Mouse (Mus musculus): ENCODE measurements around the gene Stk17b. TPM values are rescaled to one million over a fixed set of nuclear protein-coding genes. Genes with fewer than 3 reads are reported as not detected.

The Stk17b gene
- polyA plus RNA-seq, 1 experiment from 2014 or later = 14.6 TPM

DNA sequence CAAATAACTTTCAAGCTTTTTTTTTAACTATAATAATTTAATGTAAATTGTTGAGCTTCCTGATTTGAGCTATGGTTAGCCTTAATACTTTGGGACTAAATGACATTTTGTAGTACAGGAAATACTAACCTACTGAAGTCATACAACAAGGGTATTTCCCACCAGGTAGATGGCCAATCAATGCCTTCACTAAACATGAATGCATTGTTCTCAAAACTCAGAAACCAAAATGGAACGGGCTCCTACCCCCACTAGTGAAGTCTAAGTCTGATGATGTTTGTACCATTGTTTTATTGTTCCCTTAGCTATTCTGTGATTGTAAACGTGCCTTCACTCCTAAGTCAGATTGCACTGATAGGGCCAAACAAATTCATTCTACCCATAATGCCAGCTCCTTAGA is 23.2 kb upstream of the Stk17b start:
- Histone ChIP-seq H3K4me1 (no peaks in the 10 kb centered on the region), H3K4me2 (no peak overlapping the region), H3K9me3 (no peaks in the 10 kb centered on the region), H3K9ac (no peak overlapping the region), H3K27ac (no peak overlapping the region), H3K27me3 (replicated peaks) (no peaks in the 10 kb centered on the region), H3K36me3 (no peaks in the 10 kb centered on the region), H3K4me3 (replicated peaks) (no peak overlapping the region)
- ATAC-seq (ENCODE audit: insufficient read depth, low FRiP score, low read depth) = no peak
- WGBS = 80% methylated on average over 2 of the region's 2 CpGs

DNA sequence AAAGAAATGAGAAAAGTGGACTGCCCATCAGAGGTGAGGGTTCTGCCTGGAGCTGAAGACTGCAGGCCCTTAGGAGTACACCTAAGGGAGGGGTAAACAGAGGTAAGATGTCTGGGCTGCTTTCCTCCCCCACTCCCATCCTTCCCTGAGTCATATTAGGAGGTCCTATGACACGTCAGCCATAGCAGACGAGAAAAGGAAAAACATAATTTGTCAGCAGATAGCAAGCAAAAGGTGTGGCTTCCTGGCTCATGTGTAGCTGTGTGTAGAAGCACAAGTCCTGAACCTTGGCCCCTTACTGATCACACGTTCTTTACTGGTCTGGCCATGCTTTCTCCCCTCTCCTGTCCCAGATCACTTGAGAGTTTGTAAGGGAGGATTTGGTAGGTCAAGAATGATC is 12.8 kb upstream of the Stk17b start:
- Histone ChIP-seq H3K9ac (no peak overlapping the region), H3K36me3 (no peaks in the 10 kb centered on the region), H3K4me1 (no peaks in the 10 kb centered on the region), H3K4me2 (no peak overlapping the region), H3K4me3 (replicated peaks) (no peak overlapping the region), H3K27me3 (replicated peaks) (no peaks in the 10 kb centered on the region), H3K9me3 (no peaks in the 10 kb centered on the region), H3K27ac (no peak overlapping the region)
- peak; percentile 43; the same call in 1 of the 2 replicates for ATAC-seq (ENCODE audit: insufficient read depth, low FRiP score, low read depth)
- 49% methylated on average over 3 of the region's 3 CpGs for WGBS

DNA sequence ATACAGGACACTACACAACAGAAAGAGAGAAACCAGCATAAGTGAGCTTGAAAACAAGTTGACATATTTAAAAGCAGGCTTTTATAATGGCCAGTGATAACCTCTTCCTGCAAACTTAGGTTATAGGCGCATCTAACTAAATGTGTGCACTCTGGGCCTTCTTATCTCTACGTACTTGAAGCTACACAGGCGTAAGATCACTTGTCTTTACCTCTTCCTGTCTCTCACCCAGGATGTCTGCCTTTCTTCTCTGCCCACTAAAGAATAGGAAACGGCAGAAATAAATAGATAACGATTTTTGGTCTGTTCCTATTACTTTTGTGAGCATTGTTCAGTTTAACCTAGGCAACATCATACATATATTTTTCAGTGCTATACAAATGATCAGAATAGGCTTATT is 12.1 kb upstream of the Stk17b start:
- ATAC-seq (ENCODE audit: insufficient read depth, low FRiP score, low read depth) = no peak
- WGBS = 64% methylated on average over 5 of the region's 5 CpGs
- H3K4me1 ChIP-seq = no peaks in the 10 kb centered on the region
- no peaks in the 10 kb centered on the region for H3K27me3 ChIP-seq (replicated peaks)
- no peak overlapping the region for H3K4me3 ChIP-seq (replicated peaks)
- H3K27ac ChIP-seq = no peak overlapping the region
- H3K9ac ChIP-seq = no peak overlapping the region
- no peak overlapping the region for H3K4me2 ChIP-seq
- no peaks in the 10 kb centered on the region for H3K9me3 ChIP-seq
- H3K36me3 ChIP-seq = no peaks in the 10 kb centered on the region

DNA sequence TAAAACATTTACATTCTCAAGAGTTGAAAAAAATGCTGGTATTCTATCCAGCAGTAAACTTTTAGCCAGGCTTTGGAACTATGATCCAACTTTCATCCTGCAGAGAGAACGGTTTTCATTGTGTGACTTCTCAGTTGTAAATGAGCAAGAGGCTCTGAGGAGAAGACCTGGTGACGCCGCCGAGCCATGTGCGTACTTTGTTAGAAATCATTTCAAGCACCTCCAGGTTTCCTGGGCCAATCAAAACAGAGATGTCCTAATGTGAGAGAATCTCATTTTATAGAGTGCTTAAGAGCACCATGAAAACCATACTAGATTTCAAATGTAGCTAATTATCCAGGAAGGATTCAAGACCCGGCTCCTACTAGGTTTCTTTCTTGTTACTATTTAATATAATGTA is 11.2 kb upstream of the Stk17b start:
- no peak for ATAC-seq (ENCODE audit: insufficient read depth, low FRiP score, low read depth)
- no peaks in the 10 kb centered on the region for H3K36me3 ChIP-seq
- H3K27me3 ChIP-seq (replicated peaks) = no peaks in the 10 kb centered on the region
- H3K9ac ChIP-seq = no peak overlapping the region
- H3K27ac ChIP-seq = no peak overlapping the region
- no peak overlapping the region for H3K4me2 ChIP-seq
- H3K4me3 ChIP-seq (replicated peaks) = no peak overlapping the region
- 82% methylated on average over 6 of the region's 6 CpGs for WGBS
- no peaks in the 10 kb centered on the region for H3K9me3 ChIP-seq
- H3K4me1 ChIP-seq = no peaks in the 10 kb centered on the region

DNA sequence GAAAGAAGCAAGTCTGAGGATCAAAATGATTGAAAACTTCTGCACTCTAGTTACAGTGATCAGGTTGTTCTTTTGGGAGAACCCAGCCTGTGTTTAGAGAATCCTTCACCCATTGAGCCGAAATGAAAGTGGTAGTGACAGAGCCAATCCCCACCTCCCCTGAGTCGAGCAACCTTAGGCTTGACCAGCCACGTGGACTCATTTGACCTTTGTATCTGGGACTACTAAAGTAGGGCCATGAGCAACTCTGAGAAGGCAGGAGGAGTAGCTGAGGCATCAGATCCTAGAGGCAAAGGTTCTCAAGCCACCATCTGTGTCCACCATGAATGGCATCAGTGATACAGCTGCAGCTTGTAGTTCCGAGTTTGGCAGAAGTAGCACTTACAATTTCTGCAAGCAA is 10.6 kb upstream of the Stk17b start:
- Histone ChIP-seq H3K4me3 (replicated peaks) (no peak overlapping the region), H3K27ac (no peak overlapping the region), H3K4me2 (no peak overlapping the region), H3K9me3 (no peaks in the 10 kb centered on the region), H3K4me1 (no peaks in the 10 kb centered on the region), H3K9ac (no peak overlapping the region), H3K36me3 (no peaks in the 10 kb centered on the region), H3K27me3 (replicated peaks) (no peaks in the 10 kb centered on the region)
- no peak for ATAC-seq (ENCODE audit: insufficient read depth, low FRiP score, low read depth)
- WGBS = 78% methylated on average over 4 of the region's 4 CpGs

DNA sequence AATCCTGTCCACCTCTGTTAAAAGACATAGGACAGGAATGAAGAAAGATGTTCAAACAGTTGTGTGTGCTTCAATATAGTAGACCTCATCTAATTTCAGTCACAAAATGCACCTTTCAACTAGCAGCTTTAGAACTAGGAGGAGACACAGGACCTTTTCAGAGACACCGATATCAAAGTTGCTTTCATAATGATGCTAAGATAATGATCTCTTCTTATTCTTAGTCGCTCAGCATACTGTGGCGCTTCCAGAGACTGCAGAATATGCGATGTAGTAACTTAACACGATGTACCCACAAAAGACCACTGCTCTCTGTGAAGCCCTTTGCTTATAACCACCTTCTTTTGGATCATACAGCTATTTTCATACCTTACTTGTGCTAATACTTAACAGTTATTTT is 10.1 kb upstream of the Stk17b start:
- H3K9me3 ChIP-seq = no peaks in the 10 kb centered on the region
- no peak overlapping the region for H3K27ac ChIP-seq
- no peak for ATAC-seq (ENCODE audit: insufficient read depth, low FRiP score, low read depth)
- H3K4me1 ChIP-seq = no peaks in the 10 kb centered on the region
- H3K9ac ChIP-seq = no peak overlapping the region
- H3K36me3 ChIP-seq = no peaks in the 10 kb centered on the region
- WGBS = 85% methylated on average over 5 of the region's 5 CpGs
- H3K4me3 ChIP-seq (replicated peaks) = no peak overlapping the region
- H3K27me3 ChIP-seq (replicated peaks) = no peaks in the 10 kb centered on the region
- H3K4me2 ChIP-seq = no peak overlapping the region

DNA sequence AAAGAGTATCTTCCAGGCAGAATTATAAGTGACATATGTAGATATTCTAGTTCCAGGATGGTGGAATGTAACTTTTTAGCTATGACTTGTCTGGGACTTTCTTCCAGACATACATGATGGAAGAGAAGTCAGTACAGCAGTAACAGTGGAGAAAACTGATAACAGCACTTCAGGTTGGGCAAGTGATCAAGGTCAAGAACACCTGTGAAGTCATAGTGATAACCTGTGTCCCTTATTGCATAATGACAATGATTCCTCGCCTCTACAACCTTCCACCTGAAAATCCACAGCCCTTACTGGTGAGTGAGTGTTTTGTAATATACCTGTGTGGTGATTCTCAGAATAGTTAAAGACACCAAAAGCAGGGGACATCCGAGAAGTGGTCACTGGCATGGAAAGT is 9.3 kb upstream of the Stk17b start:
- WGBS = 80% methylated on average over 2 of the region's 2 CpGs
- no peaks in the 10 kb centered on the region for H3K36me3 ChIP-seq
- ATAC-seq (ENCODE audit: insufficient read depth, low FRiP score, low read depth) = no peak
- no peaks in the 10 kb centered on the region for H3K9me3 ChIP-seq
- H3K9ac ChIP-seq = no peak overlapping the region
- H3K4me2 ChIP-seq = no peak overlapping the region
- H3K4me3 ChIP-seq (replicated peaks) = no peak overlapping the region
- H3K27me3 ChIP-seq (replicated peaks) = no peaks in the 10 kb centered on the region
- H3K4me1 ChIP-seq = no peaks in the 10 kb centered on the region
- no peak overlapping the region for H3K27ac ChIP-seq

DNA sequence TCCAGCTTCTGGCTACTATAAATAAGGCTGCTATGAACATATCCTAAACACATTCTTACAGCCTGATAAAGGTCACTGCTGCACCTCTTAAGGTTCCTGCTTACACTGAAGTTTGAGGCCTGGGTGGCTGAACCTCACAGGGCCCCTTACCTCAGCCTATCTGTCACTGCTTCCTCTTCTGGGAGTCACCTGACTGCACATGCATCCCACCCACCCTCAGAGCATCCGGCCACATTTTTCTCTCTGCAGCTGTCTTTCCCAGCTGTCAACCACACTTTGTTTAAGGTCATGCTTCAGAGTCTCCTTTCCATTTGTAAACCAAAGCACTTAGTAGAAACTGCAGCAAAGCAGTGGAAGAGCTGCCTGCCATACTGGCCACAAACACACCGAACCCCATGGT is 6.3 kb upstream of the Stk17b start:
- Histone ChIP-seq H3K36me3 (no peaks in the 10 kb centered on the region), H3K27me3 (replicated peaks) (no peaks in the 10 kb centered on the region), H3K4me1 (no peaks in the 10 kb centered on the region), H3K4me2 (no peak overlapping the region), H3K4me3 (replicated peaks) (no peak overlapping the region), H3K9ac (no peak overlapping the region), H3K27ac (no peak overlapping the region), H3K9me3 (no peaks in the 10 kb centered on the region)
- ATAC-seq (ENCODE audit: insufficient read depth, low FRiP score, low read depth) = no peak
- 73% methylated on average over 2 of the region's 2 CpGs for WGBS

DNA sequence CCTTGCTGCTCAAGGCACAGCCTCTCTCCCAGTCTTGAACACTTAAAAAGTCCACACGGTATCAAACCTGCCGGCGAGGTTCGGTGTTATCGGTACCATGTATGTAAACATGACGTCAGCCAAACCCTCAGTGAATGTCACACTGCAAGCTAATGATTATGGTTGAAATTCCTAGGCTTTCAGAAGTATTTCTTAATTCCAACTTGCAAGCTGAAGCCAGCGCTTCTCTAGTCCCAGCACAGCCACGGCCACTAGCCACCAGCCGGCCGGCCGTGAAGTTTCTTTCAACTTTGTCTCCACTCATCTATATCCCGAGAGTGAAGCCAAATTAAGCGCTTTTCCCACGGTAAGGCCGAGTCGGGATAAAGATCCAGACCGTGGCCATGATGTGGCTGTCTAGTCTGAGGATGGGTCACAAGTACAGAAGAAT is 718 bp downstream of the Stk17b start:
- Histone ChIP-seq H3K4me3 (replicated peaks) (peak overlapping the region; percentile 89), H3K27me3 (replicated peaks) (no peaks in the 10 kb centered on the region), H3K9me3 (no peaks in the 10 kb centered on the region), H3K4me1 (no peaks in the 10 kb centered on the region), H3K4me2 (peak overlapping the region; percentile 69), H3K36me3 (no peaks in the 10 kb centered on the region), H3K9ac (peak overlapping the region; percentile 80), H3K27ac (peak overlapping the region; percentile 91)
- 0 out of 2 replicates have a peak, but pooled peaks have one; percentile 9 for ATAC-seq (ENCODE audit: insufficient read depth, low FRiP score, low read depth)
- under 1% methylated on average over 17 of the region's 17 CpGs for WGBS

DNA sequence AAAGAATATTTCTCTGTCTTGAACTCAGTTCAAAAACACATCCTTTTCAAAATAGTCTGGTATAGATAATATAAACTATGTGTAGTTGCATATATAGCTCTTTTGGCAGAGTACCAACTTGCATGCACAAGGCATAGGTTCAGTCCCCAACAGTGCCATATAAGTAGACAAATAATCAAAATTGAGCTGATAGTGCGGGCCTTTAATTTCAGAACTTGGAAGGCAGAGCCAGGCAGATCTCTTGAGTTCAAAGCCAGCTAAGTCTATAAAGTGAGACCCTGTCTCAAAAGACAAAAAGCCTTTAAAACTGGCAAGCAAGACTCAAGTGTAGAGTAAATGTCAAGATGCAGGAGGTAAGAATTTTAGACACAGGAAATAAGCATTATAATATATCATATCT is 2.1 kb downstream of the Stk17b start:
- no peak overlapping the region for H3K4me2 ChIP-seq
- H3K27ac ChIP-seq = no peak overlapping the region
- 93% methylated on average over 1 of the region's 1 CpGs for WGBS
- ATAC-seq (ENCODE audit: insufficient read depth, low FRiP score, low read depth) = no peak
- no peaks in the 10 kb centered on the region for H3K4me1 ChIP-seq
- H3K36me3 ChIP-seq = no peaks in the 10 kb centered on the region
- no peak overlapping the region for H3K9ac ChIP-seq
- H3K9me3 ChIP-seq = no peaks in the 10 kb centered on the region
- no peak overlapping the region for H3K4me3 ChIP-seq (replicated peaks)
- no peaks in the 10 kb centered on the region for H3K27me3 ChIP-seq (replicated peaks)

DNA sequence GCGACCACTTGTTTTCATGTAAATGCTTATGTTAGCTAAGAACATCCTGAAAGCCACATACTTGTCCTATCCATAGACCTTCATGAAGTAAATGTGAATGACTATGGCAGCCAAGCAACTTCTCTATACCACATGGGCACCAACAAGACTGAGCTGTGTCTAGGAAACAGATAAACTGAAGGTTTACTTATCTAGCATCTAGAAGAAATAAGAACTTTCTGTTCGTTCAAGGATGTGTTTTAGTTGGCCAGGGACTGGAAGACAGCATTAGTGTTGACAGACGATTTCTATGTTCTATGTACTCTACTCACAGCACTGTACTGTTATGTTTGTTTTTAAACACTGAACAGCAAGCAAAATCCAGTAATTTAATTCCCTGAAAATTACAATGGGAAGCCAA is 2.9 kb downstream of the Stk17b start:
- no peak for ATAC-seq (ENCODE audit: insufficient read depth, low FRiP score, low read depth)

DNA sequence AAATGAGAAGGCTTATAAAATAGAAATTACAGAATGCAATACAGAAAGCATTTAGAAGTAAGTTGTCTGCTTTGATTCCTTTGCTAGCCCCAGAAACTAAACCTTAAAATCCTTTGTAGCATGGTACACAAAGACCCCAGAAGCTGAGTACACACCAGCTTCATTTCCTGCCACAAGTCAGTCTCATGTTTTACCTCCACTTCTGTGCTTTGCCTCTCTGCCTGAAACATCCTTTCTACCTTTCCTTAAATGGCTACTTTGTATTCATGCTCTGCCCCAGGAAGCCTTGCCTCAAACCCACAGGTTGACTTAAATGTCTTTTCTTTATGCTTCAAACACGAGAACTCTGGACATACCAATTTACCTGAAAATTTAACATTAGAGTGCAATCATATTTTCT is 3.7 kb downstream of the Stk17b start:
- no peaks in the 10 kb centered on the region for H3K36me3 ChIP-seq
- no peak for ATAC-seq (ENCODE audit: insufficient read depth, low FRiP score, low read depth)
- 75% methylated on average over 1 of the region's 1 CpGs for WGBS
- no peaks in the 10 kb centered on the region for H3K27me3 ChIP-seq (replicated peaks)
- no peak overlapping the region for H3K27ac ChIP-seq
- H3K4me1 ChIP-seq = no peaks in the 10 kb centered on the region
- no peak overlapping the region for H3K9ac ChIP-seq
- no peaks in the 10 kb centered on the region for H3K9me3 ChIP-seq
- no peak overlapping the region for H3K4me2 ChIP-seq
- H3K4me3 ChIP-seq (replicated peaks) = no peak overlapping the region

More for the DNA sequence above, 2.9 kb downstream of the Stk17b start:
- no peaks in the 10 kb centered on the region for H3K36me3 ChIP-seq
- no peaks in the 10 kb centered on the region for H3K9me3 ChIP-seq
- WGBS = 86% methylated on average over 3 of the region's 3 CpGs
- H3K4me1 ChIP-seq = no peaks in the 10 kb centered on the region
- H3K4me2 ChIP-seq = no peak overlapping the region
- H3K4me3 ChIP-seq (replicated peaks) = no peak overlapping the region
- no peak overlapping the region for H3K9ac ChIP-seq
- H3K27me3 ChIP-seq (replicated peaks) = no peaks in the 10 kb centered on the region
- no peak overlapping the region for H3K27ac ChIP-seq

DNA sequence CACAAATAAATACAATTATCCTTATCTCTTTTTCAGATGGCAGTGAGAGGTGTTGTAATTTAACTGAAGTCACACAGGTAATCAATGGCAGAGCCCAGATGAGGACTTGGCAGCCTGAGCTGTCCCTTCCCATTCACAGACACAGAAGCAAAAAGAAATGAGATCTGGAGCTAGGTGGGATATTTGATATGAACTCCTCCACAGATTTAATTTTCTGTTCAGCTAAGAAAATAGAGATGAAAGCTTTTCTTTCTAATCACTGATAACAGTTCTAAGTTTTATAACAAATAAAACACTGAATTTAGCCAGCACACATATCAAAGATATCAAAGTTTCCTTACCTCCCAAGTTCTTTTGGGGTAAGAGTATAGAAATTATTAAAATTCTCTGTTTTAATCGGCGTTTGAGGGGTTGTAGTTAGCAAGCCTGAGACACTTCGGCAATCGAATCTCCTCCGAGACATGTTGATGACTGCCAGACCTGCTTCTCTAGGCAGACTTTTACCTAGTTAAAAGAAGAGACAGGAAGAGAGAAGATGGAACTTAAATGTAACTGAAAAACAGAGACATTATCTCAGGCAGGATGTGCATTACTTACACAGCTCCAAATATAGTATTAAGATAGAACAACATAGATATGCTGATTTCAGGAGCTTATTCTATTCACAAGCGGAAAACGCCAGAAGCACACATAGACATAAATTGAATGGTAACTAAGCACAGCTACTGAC is 8.7 kb downstream of the Stk17b start:
- 83% methylated on average over 7 of the region's 7 CpGs for WGBS
- no peak overlapping the region for H3K27ac ChIP-seq

More for the DNA sequence above, 8.7 kb downstream of the Stk17b start:
- H3K4me2 ChIP-seq = no peak overlapping the region
- no peak overlapping the region for H3K4me3 ChIP-seq (replicated peaks)
- ATAC-seq (ENCODE audit: insufficient read depth, low FRiP score, low read depth) = no peak
- no peaks in the 10 kb centered on the region for H3K4me1 ChIP-seq
- no peak overlapping the region for H3K9ac ChIP-seq
- no peaks in the 10 kb centered on the region for H3K9me3 ChIP-seq
- no peaks in the 10 kb centered on the region for H3K27me3 ChIP-seq (replicated peaks)
- no peaks in the 10 kb centered on the region for H3K36me3 ChIP-seq

Measured in stomach, embryonic 15.5 days (tissue).